Mouse (Mus musculus): Measurements from ENCODE around the gene Qk. TPM values are rescaled to one million over a fixed set of nuclear protein-coding genes. Genes with fewer than 3 reads are reported as not detected.
A peak's percentile ranks its signal among the peaks of the same experiment; 100 is the strongest.

The Qk gene
- total and polyA plus RNA-seq, 2 experiments = 30.4 to 52.4 TPM

DNA sequence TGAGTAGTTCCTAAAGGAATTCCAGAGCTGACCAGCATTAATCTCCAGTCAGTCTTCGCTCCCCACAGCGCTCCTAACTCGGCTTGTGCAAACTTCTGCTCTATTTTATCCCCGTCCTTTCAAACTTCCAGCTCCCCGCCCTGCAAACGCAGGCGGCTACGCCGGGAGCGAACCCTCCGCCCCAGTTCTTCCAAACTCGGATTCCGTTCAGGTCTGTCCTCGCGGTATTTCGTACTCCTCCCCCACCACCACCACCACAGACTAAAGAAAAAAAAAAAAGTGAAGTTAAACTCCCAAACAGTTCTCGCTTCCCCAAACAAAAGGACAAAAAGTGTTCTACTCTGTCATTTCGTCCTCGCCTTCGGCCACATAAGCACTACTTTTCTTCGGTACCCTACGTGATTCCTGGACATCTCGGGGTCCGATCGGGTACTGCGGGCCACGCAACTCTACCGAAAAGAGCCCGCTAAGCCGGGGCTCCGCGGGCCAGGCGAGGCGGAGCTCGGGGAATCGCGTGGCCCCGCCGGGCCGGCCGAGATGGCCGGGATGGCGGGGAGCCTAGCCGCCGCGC, 1.6 kb downstream of the Qk start:
- TF ChIP-seq CTCF (IDR thresholded peaks at IDR 0.05; ENCODE audit: low read depth, low read length) = no peak
- no peak for TF ChIP-seq POLR2A (IDR thresholded peaks at IDR 0.05; ENCODE audit: extremely low read depth, insufficient read depth, low read length)
- peaks cover 16% of the 10 kb centered on the region; the same call in 1 of the 2 replicates for H3K4me1 ChIP-seq (ENCODE audit: control insufficient read depth, insufficient read depth, low read length)
- H3K36me3 ChIP-seq (ENCODE audit: control insufficient read depth, insufficient read depth, low read length) = no peaks in the 10 kb centered on the region
- H3K27me3 ChIP-seq (ENCODE audit: control insufficient read depth, insufficient read depth, low read length) = no peaks in the 10 kb centered on the region
- H3K79me2 ChIP-seq (ENCODE audit: control insufficient read depth, insufficient read depth, low read length) = peaks cover 11% of the 10 kb centered on the region; the same call in 1 of the 2 replicates
- peak overlapping the region; percentile 100 for H3K4me3 ChIP-seq (ENCODE audit: insufficient read depth, low read depth, low read length)
- peak; percentile 61 for DNase-seq (ENCODE audit: extremely low read depth, low read depth, low spot score)
- under 1% methylated on average over 46 of the region's 46 CpGs for WGBS
- H3K27ac ChIP-seq (replicated peaks; ENCODE audit: insufficient read depth, low read depth, low read length) = peak overlapping the region; percentile 84
- peak overlapping the region; percentile 84 for H3K9ac ChIP-seq (ENCODE audit: low read depth, low read length)

DNA sequence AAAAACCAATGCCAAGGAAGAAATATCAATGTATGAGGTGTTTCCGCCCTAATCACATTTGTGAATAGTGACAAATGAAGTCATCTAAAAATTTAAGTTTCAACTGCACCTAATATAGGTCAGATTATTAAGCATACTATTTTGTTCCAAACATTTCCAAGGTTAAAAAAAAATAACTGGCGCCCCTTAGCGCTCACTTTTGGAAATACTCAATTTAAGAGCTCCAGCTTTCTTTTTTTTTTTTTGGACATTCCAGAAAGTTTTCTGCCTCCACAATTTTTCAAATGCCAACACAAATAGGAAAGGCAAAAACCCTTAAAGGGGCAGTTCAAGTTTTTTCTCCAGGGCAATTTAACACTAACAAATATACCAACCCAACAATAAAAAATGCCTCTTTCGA, 2.5 kb downstream of the Qk start:
- 5% methylated on average over 4 of the region's 4 CpGs for WGBS

DNA sequence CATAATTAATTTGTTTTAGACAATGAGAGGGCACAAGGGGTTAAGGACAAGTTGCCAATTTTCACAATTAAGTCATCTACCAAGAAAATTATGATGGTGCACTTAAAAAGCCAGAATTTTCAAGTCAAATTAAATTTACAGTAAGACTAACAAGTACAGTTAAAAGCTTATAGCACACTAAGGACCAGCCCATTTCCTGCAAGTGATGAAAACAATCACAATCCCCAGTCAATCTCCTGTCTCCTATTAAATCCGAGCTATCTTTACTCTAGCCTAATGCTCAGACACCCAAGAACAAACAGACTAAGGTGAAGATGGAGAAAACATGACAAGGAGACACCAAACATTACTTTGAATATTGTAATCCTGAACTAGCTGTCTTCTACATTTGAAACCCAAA, 3.2 kb downstream of the Qk start:
- 4% methylated on average over 1 of the region's 1 CpGs for WGBS
- peak overlapping the region; percentile 11; the same call in 1 of the 2 replicates for H3K4me3 ChIP-seq (ENCODE audit: insufficient read depth, low read depth, low read length)
- no peaks in the 10 kb centered on the region for H3K36me3 ChIP-seq (ENCODE audit: control insufficient read depth, insufficient read depth, low read length)
- H3K9ac ChIP-seq (ENCODE audit: low read depth, low read length) = no peak overlapping the region
- no peak for DNase-seq (ENCODE audit: extremely low read depth, low read depth, low spot score)
- no peaks in the 10 kb centered on the region for H3K27me3 ChIP-seq (ENCODE audit: control insufficient read depth, insufficient read depth, low read length)
- no peak overlapping the region for H3K27ac ChIP-seq (replicated peaks; ENCODE audit: insufficient read depth, low read depth, low read length)
- peaks cover 20% of the 10 kb centered on the region for H3K4me1 ChIP-seq (ENCODE audit: control insufficient read depth, insufficient read depth, low read length)
- TF ChIP-seq CTCF (IDR thresholded peaks at IDR 0.05; ENCODE audit: low read depth, low read length) (no peak), POLR2A (IDR thresholded peaks at IDR 0.05; ENCODE audit: extremely low read depth, insufficient read depth, low read length) (no peak)
- H3K79me2 ChIP-seq (ENCODE audit: control insufficient read depth, insufficient read depth, low read length) = peaks cover 13% of the 10 kb centered on the region; the same call in 1 of the 2 replicates

More for the DNA sequence above, 2.5 kb downstream of the Qk start:
- Histone ChIP-seq H3K4me1 (ENCODE audit: control insufficient read depth, insufficient read depth, low read length) (peaks cover 19% of the 10 kb centered on the region), H3K36me3 (ENCODE audit: control insufficient read depth, insufficient read depth, low read length) (no peaks in the 10 kb centered on the region), H3K9ac (ENCODE audit: low read depth, low read length) (no peak overlapping the region), H3K4me3 (ENCODE audit: insufficient read depth, low read depth, low read length) (peak overlapping the region; percentile 100), H3K27me3 (ENCODE audit: control insufficient read depth, insufficient read depth, low read length) (no peaks in the 10 kb centered on the region), H3K79me2 (ENCODE audit: control insufficient read depth, insufficient read depth, low read length) (peaks cover 16% of the 10 kb centered on the region; the same call in 1 of the 2 replicates), H3K27ac (replicated peaks; ENCODE audit: insufficient read depth, low read depth, low read length) (no peak overlapping the region)
- DNase-seq (ENCODE audit: extremely low read depth, low read depth, low spot score) = peak; percentile 78
- TF ChIP-seq POLR2A (IDR thresholded peaks at IDR 0.05; ENCODE audit: extremely low read depth, insufficient read depth, low read length) (no peak), CTCF (IDR thresholded peaks at IDR 0.05; ENCODE audit: low read depth, low read length) (peak; percentile 23; the same call in 1 of the 2 replicates)

DNA sequence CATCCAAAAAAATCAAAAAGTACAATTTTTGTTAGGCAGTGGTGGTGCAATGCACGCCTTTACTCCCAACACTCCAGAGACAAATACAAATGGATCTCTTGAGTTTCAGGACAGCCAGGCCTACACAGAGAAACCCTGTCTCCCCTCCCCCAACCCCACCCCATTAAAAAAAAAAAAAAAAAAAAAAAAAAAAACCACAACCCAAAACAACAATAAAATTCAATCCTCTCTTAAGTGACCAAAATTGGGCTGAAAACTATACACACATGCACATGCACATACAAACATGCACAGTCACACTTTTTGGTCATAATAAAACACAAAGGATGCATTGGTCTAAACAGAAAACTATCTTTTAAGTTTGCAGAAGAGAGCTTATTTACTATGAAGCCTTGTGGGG, 9.6 kb downstream of the Qk start:
- DNase-seq (ENCODE audit: extremely low read depth, low read depth, low spot score) = peak; percentile 41
- Histone ChIP-seq H3K9ac (ENCODE audit: low read depth, low read length) (no peak overlapping the region), H3K27ac (replicated peaks; ENCODE audit: insufficient read depth, low read depth, low read length) (no peak overlapping the region), H3K36me3 (ENCODE audit: control insufficient read depth, insufficient read depth, low read length) (no peaks in the 10 kb centered on the region), H3K79me2 (ENCODE audit: control insufficient read depth, insufficient read depth, low read length) (peaks cover 17% of the 10 kb centered on the region), H3K4me1 (ENCODE audit: control insufficient read depth, insufficient read depth, low read length) (peaks cover 36% of the 10 kb centered on the region), H3K4me3 (ENCODE audit: insufficient read depth, low read depth, low read length) (no peak overlapping the region), H3K27me3 (ENCODE audit: control insufficient read depth, insufficient read depth, low read length) (no peaks in the 10 kb centered on the region)
- WGBS = 20% methylated on average over 1 of the region's 1 CpGs
- TF ChIP-seq POLR2A (IDR thresholded peaks at IDR 0.05; ENCODE audit: extremely low read depth, insufficient read depth, low read length) = no peak
- no peak for TF ChIP-seq CTCF (IDR thresholded peaks at IDR 0.05; ENCODE audit: low read depth, low read length)

DNA sequence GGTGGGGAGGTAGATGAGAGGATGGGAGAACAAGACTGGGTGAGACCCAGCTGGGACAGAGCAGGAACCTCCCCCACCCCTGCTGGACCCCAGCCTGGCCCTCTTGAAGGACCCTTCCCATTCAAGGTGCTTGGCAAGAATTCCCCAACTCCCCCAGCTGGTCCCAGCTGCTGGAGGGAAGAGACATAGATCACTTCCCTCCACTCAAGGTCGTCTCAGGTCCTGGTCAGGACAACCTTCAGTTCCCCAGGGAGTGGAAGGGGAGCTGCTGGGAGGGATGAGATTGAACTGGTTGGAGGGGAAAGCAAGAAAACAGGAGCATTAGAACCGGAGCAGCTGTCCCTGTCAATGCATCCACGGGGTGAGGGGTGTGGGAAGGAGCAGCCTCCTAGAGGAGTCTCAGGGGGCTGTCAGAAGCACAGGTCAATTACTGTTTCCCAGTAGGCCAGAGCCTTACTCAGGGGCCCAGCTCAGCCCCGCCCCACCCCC, 10.5 kb downstream of the Qk start:
- DNase-seq (ENCODE audit: extremely low read depth, low read depth, low spot score) = no peak
- Histone ChIP-seq H3K9ac (ENCODE audit: low read depth, low read length) (no peak overlapping the region), H3K36me3 (ENCODE audit: control insufficient read depth, insufficient read depth, low read length) (no peaks in the 10 kb centered on the region), H3K27ac (replicated peaks; ENCODE audit: insufficient read depth, low read depth, low read length) (no peak overlapping the region), H3K79me2 (ENCODE audit: control insufficient read depth, insufficient read depth, low read length) (peaks cover 14% of the 10 kb centered on the region), H3K27me3 (ENCODE audit: control insufficient read depth, insufficient read depth, low read length) (no peaks in the 10 kb centered on the region), H3K4me1 (ENCODE audit: control insufficient read depth, insufficient read depth, low read length) (peaks cover 32% of the 10 kb centered on the region), H3K4me3 (ENCODE audit: insufficient read depth, low read depth, low read length) (no peak overlapping the region)
- TF ChIP-seq CTCF (IDR thresholded peaks at IDR 0.05; ENCODE audit: low read depth, low read length) = no peak
- no peak for TF ChIP-seq POLR2A (IDR thresholded peaks at IDR 0.05; ENCODE audit: extremely low read depth, insufficient read depth, low read length)
- WGBS = 67% methylated on average over 4 of the region's 4 CpGs

DNA sequence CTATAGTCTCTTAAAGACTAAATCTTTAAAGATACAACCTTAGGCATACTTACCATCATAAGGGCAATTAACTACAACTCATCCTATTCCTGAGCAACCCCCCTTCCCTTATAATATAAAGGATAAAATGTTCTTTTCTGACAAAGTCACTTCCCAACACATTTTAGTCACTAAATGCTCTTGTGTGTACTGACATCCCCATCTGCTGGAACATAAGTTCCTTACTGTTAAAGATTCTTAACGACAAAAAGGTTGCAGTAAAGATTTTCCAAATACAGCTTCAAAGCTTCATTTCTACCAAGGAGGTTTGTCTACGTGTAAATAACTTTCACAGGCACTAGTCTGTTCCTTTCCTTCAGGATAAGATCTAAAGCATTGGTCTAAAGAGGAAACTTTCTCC, 13.2 kb downstream of the Qk start:
- H3K4me1 ChIP-seq (ENCODE audit: control insufficient read depth, insufficient read depth, low read length) = peaks cover 31% of the 10 kb centered on the region
- H3K4me3 ChIP-seq (ENCODE audit: insufficient read depth, low read depth, low read length) = no peak overlapping the region
- H3K27ac ChIP-seq (replicated peaks; ENCODE audit: insufficient read depth, low read depth, low read length) = no peak overlapping the region
- no peaks in the 10 kb centered on the region for H3K36me3 ChIP-seq (ENCODE audit: control insufficient read depth, insufficient read depth, low read length)
- TF ChIP-seq CTCF (IDR thresholded peaks at IDR 0.05; ENCODE audit: low read depth, low read length) (no peak), POLR2A (IDR thresholded peaks at IDR 0.05; ENCODE audit: extremely low read depth, insufficient read depth, low read length) (no peak)
- no peaks in the 10 kb centered on the region for H3K27me3 ChIP-seq (ENCODE audit: control insufficient read depth, insufficient read depth, low read length)
- peaks cover 12% of the 10 kb centered on the region for H3K79me2 ChIP-seq (ENCODE audit: control insufficient read depth, insufficient read depth, low read length)
- no peak overlapping the region for H3K9ac ChIP-seq (ENCODE audit: low read depth, low read length)
- DNase-seq (ENCODE audit: extremely low read depth, low read depth, low spot score) = no peak
- 47% methylated on average over 2 of the region's 2 CpGs for WGBS

Data from liver, adult 2 months (tissue).